Mouse (Mus musculus): ENCODE measurements around the gene Fgf18.

- TF ChIP-seq POLR2A (IDR thresholded peaks at IDR 0.05; ENCODE audit: borderline replicate concordance, extremely low read depth, insufficient read depth, insufficient read length, poor library complexity, severe bottlenecking) (no peak), CTCF (IDR thresholded peaks at IDR 0.05; ENCODE audit: borderline replicate concordance, extremely low read depth, insufficient read depth, insufficient read length) (no peak)
Observed at GRCm38 (mm10) chr11:33110111-33110510, 37.1 kb downstream of the Fgf18 start.
